Mouse (Mus musculus) liver, postnatal 0 days (tissue): ENCODE measurements around the gene Rexo1.

Experiments
- CTCF ChIP-seq: sonication (generic); IDR thresholded peaks from 2 replicates; pipeline ENCODE4 v1.5.1; 2016; ENCODE audit warnings: antibody characterized with exemption, low read depth
- EP300 ChIP-seq: IDR thresholded peaks from 2 replicates; pipeline ENCODE4 v1.6.1; 2016; ENCODE audit warnings: antibody characterized with exemption, low read depth, mild to moderate bottlenecking

GRCm38 (mm10) chr10:80611024-80611423 lies 49.7 kb upstream of the Rexo1 start:
- TF ChIP-seq CTCF (peak; percentile 88), EP300 (no peak)
